8 mouse cellular contexts compared by ENCODE assay signal in genomic region chr2:157540073-157540952, GRCm38 (mm10). TPM values are rescaled to one million over a fixed set of nuclear protein-coding genes. Genes with fewer than 3 reads are reported as not detected.
A peak's percentile ranks its signal among the peaks of the same experiment; 100 is the strongest.
DNase-seq lines count a peak whose midpoint lies in the region; ATAC-seq lines count a peak whose summit lies in the region.

No protein-coding gene starts in this region.

- peaks cover 10% of the 10 kb centered on the region for H3K36me3 ChIP-seq in limb, embryonic 10.5 days
- no peaks in the 10 kb centered on the region for H3K36me3 ChIP-seq in neural tube, embryonic 12.5 days

- no peaks in the 10 kb centered on the region for H3K9me3 ChIP-seq in limb, embryonic 10.5 days (replicated peaks)
- no peaks in the 10 kb centered on the region for H3K9me3 ChIP-seq in neural tube, embryonic 12.5 days

- H3K4me2 ChIP-seq in neural tube, embryonic 12.5 days (replicated peaks), result peak overlapping the region; percentile 10; the same call in 1 of the 2 replicates

- 88% methylated on average over 24 of the region's 24 CpGs for WGBS in limb, embryonic 10.5 days
- 59% methylated on average over 24 of the region's 24 CpGs for WGBS in neural tube, embryonic 12.5 days

- no peak overlapping the region for H3K4me3 ChIP-seq in limb, embryonic 10.5 days
- no peak overlapping the region for H3K4me3 ChIP-seq in neural tube, embryonic 12.5 days

- DNase-seq in urinary bladder, postnatal 25 days (ENCODE audit: low spot score), result peak; percentile 34
- DNase-seq in urinary bladder, postnatal 4 days (ENCODE audit: low spot score in 2 of 2), result no peak
- DNase-seq in gastrocnemius, postnatal 14 days, result peak; percentile 47
- no peak for DNase-seq in limb, embryonic 10.5 days (ENCODE audit: low spot score)
- DNase-seq in kidney, postnatal 4 days, result no peak
- no peak for DNase-seq in urinary bladder, adult 2 months (ENCODE audit: low spot score)

- peak overlapping the region; percentile 89 for H3K27ac ChIP-seq in limb, embryonic 10.5 days
- H3K27ac ChIP-seq in neural tube, embryonic 12.5 days, result no peak overlapping the region

- no peaks in the 10 kb centered on the region for H3K27me3 ChIP-seq in limb, embryonic 10.5 days (ENCODE audit: low read depth, poor library complexity, severe bottlenecking)
- H3K27me3 ChIP-seq in neural tube, embryonic 12.5 days (replicated peaks), result no peaks in the 10 kb centered on the region

- 0 out of 2 replicates have a peak, but pooled peaks have one; percentile 25 for ATAC-seq in neural tube, embryonic 12.5 days (ENCODE audit: low FRiP score, low read depth)
- no peak for ATAC-seq in granulocyte monocyte progenitor cell, adult 5-6 weeks (replicated peaks; ENCODE audit: poor library complexity, severe bottlenecking)

- intact Hi-C loops in gastrocnemius, postnatal 14 days (cut with DNase I; ENCODE audit: low total_unique reads), result no loop called here

- peaks cover 94% of the 10 kb centered on the region for H3K4me1 ChIP-seq in limb, embryonic 10.5 days
- peaks cover 32% of the 10 kb centered on the region for H3K4me1 ChIP-seq in neural tube, embryonic 12.5 days

- no peak overlapping the region for H3K9ac ChIP-seq in neural tube, embryonic 12.5 days

RNA-seq across cellular contexts. Expression of gene Nnat, which starts 19.6 kb away (rescaled TPM):
- total RNA-seq in gastrocnemius, postnatal 14 days (2021), result 1 to 10 TPM; 1.4 to 5.4 TPM
- 2,112 and 2,427 TPM in 2 replicates for polyA plus RNA-seq in limb, embryonic 10.5 days (2016; fragmentation: Nextera tagmentation; extraction: Ambion mirVana)
- 3,228 and 3,444 TPM in 2 replicates for polyA plus RNA-seq in neural tube, embryonic 12.5 days (2016; fragmentation: Nextera tagmentation; extraction: Ambion mirVana)
- not detected in 2 replicates for total RNA-seq in granulocyte monocyte progenitor cell, adult 5-6 weeks (2014; fragmentation: Nextera tagmentation)
- total RNA-seq in granulocyte monocyte progenitor cell, adult 5-6 weeks (2017), result not detected in 2 replicates
- 7.4 and 28.8 TPM in 2 replicates for polyA plus RNA-seq in urinary bladder, adult 2 months (2012; rRNA removed)

RNA-seq across cellular contexts. Expression of gene Blcap, which starts 30.8 kb away (rescaled TPM):
- 10 to 100 TPM; 15.8 to 16.7 TPM for total RNA-seq in gastrocnemius, postnatal 14 days (2021)
- polyA plus RNA-seq in limb, embryonic 10.5 days (2016; fragmentation: Nextera tagmentation; extraction: Ambion mirVana), result 58.0 and 66.9 TPM in 2 replicates
- polyA plus RNA-seq in neural tube, embryonic 12.5 days (2016; fragmentation: Nextera tagmentation; extraction: Ambion mirVana), result 115 and 120 TPM in 2 replicates
- 13.4 and 29.1 TPM in 2 replicates for total RNA-seq in granulocyte monocyte progenitor cell, adult 5-6 weeks (2014; fragmentation: Nextera tagmentation)
- 6.7 and 7.9 TPM in 2 replicates for total RNA-seq in granulocyte monocyte progenitor cell, adult 5-6 weeks (2017)
- 58.7 and 61.9 TPM in 2 replicates for polyA plus RNA-seq in urinary bladder, adult 2 months (2012; rRNA removed)

Comparison
In these comparisons a context has a peak if more than half of its experiments do, and no peak if none do; other contexts are left out.
1. DNase-seq: peak in urinary bladder, postnatal 25 days (single experiment) and gastrocnemius, postnatal 14 days (single experiment); none in urinary bladder, postnatal 4 days (0 of 2), limb, embryonic 10.5 days (single experiment), kidney, postnatal 4 days (0 of 2) and urinary bladder, adult 2 months (single experiment).
2. RNA of gene Nnat, which starts 19.6 kb away (polyA plus RNA-seq): 3,228 to 3,444 TPM in neural tube, embryonic 12.5 days and 2,112 to 2,427 TPM in limb, embryonic 10.5 days; 7.4 to 28.8 TPM in urinary bladder, adult 2 months; every median in the first group is over 10 times any median in the second.